Mouse (Mus musculus): ENCODE measurements around the gene Alyref. TPM values are rescaled to one million over a fixed set of nuclear protein-coding genes. Genes with fewer than 3 reads are reported as not detected.
"Not testable (repeated sequence)": the region's sequence is repeated elsewhere in the genome, so short reads cannot be mapped to it uniquely, and the experiment has no call there.

The Alyref gene
- polyA plus RNA-seq, 1 experiment = 23.6 TPM

GRCm38 (mm10) chr11:120597240-120598235, 627 bp downstream of the Alyref start:
- H3K27me3 ChIP-seq (ENCODE audit: control insufficient read depth, insufficient read depth, low read length) = no peaks in the 10 kb centered on the region
- peaks cover 12% of the 10 kb centered on the region for H3K4me1 ChIP-seq (ENCODE audit: control insufficient read depth, insufficient read depth, low read length)
- peak overlapping the region; percentile 75 for H3K27ac ChIP-seq (ENCODE audit: control insufficient read depth, insufficient read depth, low read depth, low read length)
- H3K36me3 ChIP-seq (ENCODE audit: control insufficient read depth, insufficient read depth, low read length) = peaks cover 2% of the 10 kb centered on the region; the same call in 1 of the 2 replicates
- TF ChIP-seq POLR2A (IDR thresholded peaks at IDR 0.05; ENCODE audit: control insufficient read depth, low read depth, low read length) = no peak
- TF ChIP-seq CTCF (IDR thresholded peaks at IDR 0.05; ENCODE audit: control insufficient read depth, insufficient read depth, insufficient replicate concordance, low read depth, low read length) = no peak
- H3K4me3 ChIP-seq (ENCODE audit: control insufficient read depth, low read depth, low read length) = peak overlapping the region; percentile 93

DNA sequence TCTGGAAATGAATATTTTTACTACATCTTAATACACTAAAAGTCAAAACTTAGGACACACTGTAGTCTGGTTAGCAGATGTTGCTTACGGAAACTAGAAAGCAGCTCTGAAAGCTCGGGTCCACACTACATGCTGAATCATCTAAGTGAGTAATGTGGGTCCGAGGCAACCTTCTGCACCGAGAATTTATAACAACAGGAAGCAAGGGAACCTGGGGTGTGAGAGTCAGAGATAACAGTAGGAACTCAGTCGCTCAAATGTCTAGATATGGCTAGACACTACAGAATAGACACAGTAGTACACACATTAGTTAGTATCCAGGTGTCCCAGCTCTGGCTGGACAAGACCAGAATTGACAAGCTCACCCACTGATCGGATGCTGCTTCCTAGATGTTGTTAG, 9.6 kb downstream of the Alyref start:
- TF ChIP-seq CTCF (IDR thresholded peaks at IDR 0.05; ENCODE audit: control insufficient read depth, insufficient read depth, insufficient replicate concordance, low read depth, low read length) = no peak
- no peak overlapping the region for H3K4me3 ChIP-seq (ENCODE audit: control insufficient read depth, low read depth, low read length)
- H3K27ac ChIP-seq (ENCODE audit: control insufficient read depth, insufficient read depth, low read depth, low read length) = no peak overlapping the region
- H3K36me3 ChIP-seq (ENCODE audit: control insufficient read depth, insufficient read depth, low read length) = peaks cover 4% of the 10 kb centered on the region
- H3K4me1 ChIP-seq (ENCODE audit: control insufficient read depth, insufficient read depth, low read length) = no peaks in the 10 kb centered on the region
- no peaks in the 10 kb centered on the region for H3K27me3 ChIP-seq (ENCODE audit: control insufficient read depth, insufficient read depth, low read length)

DNA sequence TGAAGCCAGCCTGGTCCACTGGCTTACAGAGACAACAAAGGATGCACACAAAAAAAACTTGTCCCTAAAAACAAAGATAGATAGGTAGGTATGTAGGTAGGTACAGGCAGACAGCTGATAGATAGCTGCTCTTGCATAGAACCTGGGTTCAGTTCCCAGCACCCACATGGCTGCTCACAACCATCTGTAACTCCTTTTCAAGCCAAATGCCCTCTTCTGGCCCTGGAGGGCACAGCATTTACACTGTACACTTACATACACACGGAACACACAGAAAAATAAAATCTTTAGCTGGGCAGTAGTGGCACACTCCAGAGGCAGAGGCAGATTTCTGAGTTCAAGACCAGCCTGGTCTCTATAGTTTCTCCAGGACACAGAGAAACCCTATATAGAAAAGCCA, 14.2 kb downstream of the Alyref start:
- Histone ChIP-seq H3K36me3 (ENCODE audit: control insufficient read depth, insufficient read depth, low read length) (peaks cover 3% of the 10 kb centered on the region), H3K27ac (ENCODE audit: control insufficient read depth, insufficient read depth, low read depth, low read length) (no peak overlapping the region), H3K4me1 (ENCODE audit: control insufficient read depth, insufficient read depth, low read length) (peaks cover 18% of the 10 kb centered on the region), H3K27me3 (ENCODE audit: control insufficient read depth, insufficient read depth, low read length) (no peaks in the 10 kb centered on the region), H3K4me3 (ENCODE audit: control insufficient read depth, low read depth, low read length) (no peak overlapping the region)
- TF ChIP-seq CTCF (IDR thresholded peaks at IDR 0.05; ENCODE audit: control insufficient read depth, insufficient read depth, insufficient replicate concordance, low read depth, low read length) (no peak), POLR2A (IDR thresholded peaks at IDR 0.05; ENCODE audit: control insufficient read depth, low read depth, low read length) (no peak)

DNA sequence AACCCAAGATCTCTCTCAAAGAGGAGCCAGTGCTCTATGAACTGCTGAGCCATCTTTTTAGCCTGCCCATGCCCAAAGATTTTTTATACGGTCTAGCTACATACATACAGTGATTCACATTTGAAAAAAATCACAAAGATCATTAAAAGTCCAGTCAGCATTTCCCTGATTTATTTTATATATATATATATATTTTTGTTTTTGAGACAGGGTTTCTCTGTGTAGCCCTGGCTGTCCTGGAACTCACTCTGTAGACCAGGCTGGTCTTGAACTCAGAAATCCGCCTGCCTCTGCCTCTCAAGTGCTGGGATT, 15.2 kb downstream of the Alyref start:
- H3K27me3 ChIP-seq (ENCODE audit: control insufficient read depth, insufficient read depth, low read length); H3K27ac ChIP-seq (ENCODE audit: control insufficient read depth, insufficient read depth, low read depth, low read length); H3K4me3 ChIP-seq (ENCODE audit: control insufficient read depth, low read depth, low read length); H3K36me3 ChIP-seq (ENCODE audit: control insufficient read depth, insufficient read depth, low read length): not testable (repeated sequence)
- H3K4me1 ChIP-seq (ENCODE audit: control insufficient read depth, insufficient read depth, low read length) = peaks cover 18% of the 10 kb centered on the region

- Histone ChIP-seq H3K36me3 (ENCODE audit: control insufficient read depth, insufficient read depth, low read length) (peaks cover 3% of the 10 kb centered on the region; the same call in 1 of the 2 replicates), H3K27me3 (ENCODE audit: control insufficient read depth, insufficient read depth, low read length) (no peaks in the 10 kb centered on the region), H3K4me3 (ENCODE audit: control insufficient read depth, low read depth, low read length) (peak overlapping the region; percentile 90), H3K27ac (ENCODE audit: control insufficient read depth, insufficient read depth, low read depth, low read length) (peak overlapping the region; percentile 94), H3K4me1 (ENCODE audit: control insufficient read depth, insufficient read depth, low read length) (peaks cover 18% of the 10 kb centered on the region)
- TF ChIP-seq POLR2A (IDR thresholded peaks at IDR 0.05; ENCODE audit: control insufficient read depth, low read depth, low read length) (no peak), CTCF (IDR thresholded peaks at IDR 0.05; ENCODE audit: control insufficient read depth, insufficient read depth, insufficient replicate concordance, low read depth, low read length) (no peak)
Observed at GRCm38 (mm10) chr11:120582268-120582981, 15.7 kb downstream of the Alyref start.

- peak within 1 kb of the TSS; percentile 90 for H3K4me3 ChIP-seq (ENCODE audit: control insufficient read depth, low read depth, low read length)
- peak within 1 kb of the TSS; percentile 94 for H3K27ac ChIP-seq (ENCODE audit: control insufficient read depth, insufficient read depth, low read depth, low read length)
- peaks cover 18% of the 10 kb centered on the region for H3K4me1 ChIP-seq (ENCODE audit: control insufficient read depth, insufficient read depth, low read length)
- no peaks in the 10 kb centered on the region for H3K27me3 ChIP-seq (ENCODE audit: control insufficient read depth, insufficient read depth, low read length)
- H3K36me3 ChIP-seq (ENCODE audit: control insufficient read depth, insufficient read depth, low read length) = peaks cover 3% of the 10 kb centered on the region; the same call in 1 of the 2 replicates
- TF ChIP-seq CTCF (IDR thresholded peaks at IDR 0.05; ENCODE audit: control insufficient read depth, insufficient read depth, insufficient replicate concordance, low read depth, low read length) (0 out of 2 replicates have a peak, but pooled peaks have one; percentile 5), POLR2A (IDR thresholded peaks at IDR 0.05; ENCODE audit: control insufficient read depth, low read depth, low read length) (peak; percentile 77)
Observed at GRCm38 (mm10) chr11:120581490-120582267, 16.5 kb downstream of the Alyref start, which contains the start of gene Arhgdia. Gene Arhgdia (minus strand): TSS chr11:120581624.
